Mouse (Mus musculus) hindbrain, embryonic 16.5 days (tissue): ENCODE measurements around the gene Ror2. TPM values are rescaled to one million over a fixed set of nuclear protein-coding genes. Genes with fewer than 3 reads are reported as not detected.

Experiments used
- ATAC-seq: fragments of 200-750 bp; cut with Nextera tagmentation; 2 replicates; pipeline ENCODE4 v1.8.0; 2017; ENCODE audit warnings: moderate TSS enrichment, moderate library complexity
- H3K27ac ChIP-seq: fragments of 300-500 bp; sonication (generic); 2 replicates; pipeline ENCODE4 v1.5.1; 2014; ENCODE audit warnings: low read depth, mild to moderate bottlenecking, control low read depth, low read length, moderate library complexity
- H3K27me3 ChIP-seq: fragments of 300-500 bp; sonication (generic); replicated peaks from 2 replicates; pipeline ENCODE4 v1.6.1; 2014; ENCODE audit warnings: low read length; ENCODE audit not compliant: control insufficient read depth, insufficient read depth
- H3K36me3 ChIP-seq: fragments of 300-500 bp; sonication (generic); 2 replicates; pipeline ENCODE4 v1.6.1; 2014; ENCODE audit warnings: mild to moderate bottlenecking, low read length, moderate library complexity, mixed read lengths; ENCODE audit not compliant: control insufficient read depth, insufficient read depth
- H3K4me1 ChIP-seq: fragments of 300-500 bp; sonication (generic); 2 replicates; pipeline ENCODE4 v1.6.1; 2014; ENCODE audit warnings: low read depth, low read length; ENCODE audit not compliant: control insufficient read depth, insufficient read depth
- H3K4me2 ChIP-seq: fragments of 300-500 bp; sonication (generic); 2 replicates; pipeline ENCODE4 v1.6.1; 2014; ENCODE audit warnings: mild to moderate bottlenecking, low read length, control low read depth, moderate library complexity
- H3K4me3 ChIP-seq: fragments of 300-500 bp; sonication (generic); 2 replicates; pipeline ENCODE4 v1.5.1; 2014; ENCODE audit warnings: mild to moderate bottlenecking, low read length, control low read depth, moderate library complexity
- H3K9ac ChIP-seq: fragments of 300-500 bp; sonication (generic); 2 replicates; pipeline ENCODE4 v1.6.1; 2014; ENCODE audit warnings: low read depth, mild to moderate bottlenecking, control low read depth, low read length, moderate library complexity
- H3K9me3 ChIP-seq: fragments of 300-500 bp; sonication (generic); 2 replicates; pipeline ENCODE4 v1.6.1; 2014; ENCODE audit warnings: mild to moderate bottlenecking, low read length, moderate library complexity; ENCODE audit not compliant: control insufficient read depth
- WGBS: fragments of 180-500 bp; shearing (Covaris S2); extraction: QIAGEN DNeasy Blood & Tissue Kit; methylation state at CpG from one replicate; pipeline ENCODE4 v1.1.7; 2014; 5-methylcytosine and 5-hydroxymethylcytosine counted together
- polyA plus RNA-seq: library from polyadenylated mRNA; unstranded; fragments of >200 nt; fragmentation: Nextera tagmentation; extraction: Ambion mirVana; gene quantifications from 2 replicates; pipeline ENCODE4 v1.2.1, GENCODE M21; 2015

Gene Ror2
- polyA plus RNA-seq, 1 experiment from 2014 or later = 2.2 TPM

- H3K4me3 ChIP-seq = no peak overlapping the region
- no peaks in the 10 kb centered on the region for H3K27me3 ChIP-seq
- H3K9ac ChIP-seq = no peak overlapping the region
- H3K4me2 ChIP-seq = no peak overlapping the region
- peaks cover 2% of the 10 kb centered on the region; the same call in 1 of the 2 replicates for H3K4me1 ChIP-seq
- no peak overlapping the region for H3K27ac ChIP-seq
- 56% methylated on average over 6 of the region's 6 CpGs for WGBS
- no peaks in the 10 kb centered on the region for H3K9me3 ChIP-seq
- no peaks in the 10 kb centered on the region for H3K36me3 ChIP-seq
- ATAC-seq = no peak
Observed at GRCm38 (mm10) chr13:53248080-53248479, 37.8 kb downstream of the Ror2 start.

GRCm38 (mm10) chr13:53247175-53247574, 38.7 kb downstream of the Ror2 start:
- no peaks in the 10 kb centered on the region for H3K27me3 ChIP-seq
- H3K9me3 ChIP-seq = peaks cover 4% of the 10 kb centered on the region; the same call in 1 of the 2 replicates
- H3K4me2 ChIP-seq = no peak overlapping the region
- ATAC-seq = no peak
- no peak overlapping the region for H3K27ac ChIP-seq
- no peaks in the 10 kb centered on the region for H3K36me3 ChIP-seq
- peaks cover 2% of the 10 kb centered on the region; the same call in 1 of the 2 replicates for H3K4me1 ChIP-seq
- no peak overlapping the region for H3K9ac ChIP-seq
- no peak overlapping the region for H3K4me3 ChIP-seq
- WGBS = 81% methylated on average over 6 of the region's 6 CpGs

GRCm38 (mm10) chr13:53244151-53244550, 41.8 kb downstream of the Ror2 start:
- peaks cover 2% of the 10 kb centered on the region; the same call in 1 of the 2 replicates for H3K4me1 ChIP-seq
- no peak overlapping the region for H3K4me3 ChIP-seq
- 43% methylated on average over 8 of the region's 8 CpGs for WGBS
- H3K27me3 ChIP-seq = no peaks in the 10 kb centered on the region
- H3K4me2 ChIP-seq = no peak overlapping the region
- no peak overlapping the region for H3K27ac ChIP-seq
- no peaks in the 10 kb centered on the region for H3K36me3 ChIP-seq
- ATAC-seq = no peak
- H3K9ac ChIP-seq = no peak overlapping the region
- H3K9me3 ChIP-seq = peaks cover 4% of the 10 kb centered on the region; the same call in 1 of the 2 replicates

- no peaks in the 10 kb centered on the region for H3K27me3 ChIP-seq
- no peak overlapping the region for H3K9ac ChIP-seq
- H3K36me3 ChIP-seq = no peaks in the 10 kb centered on the region
- 60% methylated on average over 10 of the region's 10 CpGs for WGBS
- ATAC-seq = no peak
- no peak overlapping the region for H3K27ac ChIP-seq
- no peak overlapping the region for H3K4me2 ChIP-seq
- peaks cover 7% of the 10 kb centered on the region for H3K4me1 ChIP-seq
- no peak overlapping the region for H3K4me3 ChIP-seq
- H3K9me3 ChIP-seq = peaks cover under 1% of the 10 kb centered on the region; the same call in 1 of the 2 replicates
Observed at GRCm38 (mm10) chr13:53237455-53237854, 48.5 kb downstream of the Ror2 start.

GRCm38 (mm10) chr13:53236434-53237401, 49.2 kb downstream of the Ror2 start:
- H3K4me2 ChIP-seq = no peak overlapping the region
- H3K36me3 ChIP-seq = no peaks in the 10 kb centered on the region
- H3K27ac ChIP-seq = no peak overlapping the region
- H3K9me3 ChIP-seq = no peaks in the 10 kb centered on the region; the same call in 1 of the 2 replicates
- peaks cover 7% of the 10 kb centered on the region for H3K4me1 ChIP-seq
- WGBS = 30% methylated on average over 18 of the region's 18 CpGs
- no peaks in the 10 kb centered on the region for H3K27me3 ChIP-seq
- no peak overlapping the region for H3K9ac ChIP-seq
- peak; percentile 60; the same call in 1 of the 2 replicates for ATAC-seq
- no peak overlapping the region for H3K4me3 ChIP-seq

GRCm38 (mm10) chr13:53235953-53236352, 50.0 kb downstream of the Ror2 start:
- H3K4me1 ChIP-seq = peaks cover 7% of the 10 kb centered on the region
- no peak overlapping the region for H3K4me2 ChIP-seq
- no peaks in the 10 kb centered on the region for H3K36me3 ChIP-seq
- H3K4me3 ChIP-seq = no peak overlapping the region
- ATAC-seq = no peak
- no peak overlapping the region for H3K9ac ChIP-seq
- H3K27ac ChIP-seq = 0 out of 2 replicates have a peak overlapping the region, but pooled peaks have one; percentile 2
- no peaks in the 10 kb centered on the region; the same call in 1 of the 2 replicates for H3K9me3 ChIP-seq
- no peaks in the 10 kb centered on the region for H3K27me3 ChIP-seq
- WGBS = 21% methylated on average over 7 of the region's 7 CpGs

GRCm38 (mm10) chr13:53234844-53235243, 51.1 kb downstream of the Ror2 start:
- Histone ChIP-seq H3K27ac (no peak overlapping the region), H3K27me3 (no peaks in the 10 kb centered on the region), H3K4me3 (no peak overlapping the region), H3K9me3 (no peaks in the 10 kb centered on the region), H3K4me1 (peaks cover 7% of the 10 kb centered on the region), H3K9ac (no peak overlapping the region), H3K4me2 (no peak overlapping the region), H3K36me3 (no peaks in the 10 kb centered on the region)
- ATAC-seq = no peak
- 10% methylated on average over 12 of the region's 12 CpGs for WGBS

GRCm38 (mm10) chr13:53233826-53234786, 51.8 kb downstream of the Ror2 start:
- H3K9me3 ChIP-seq = no peaks in the 10 kb centered on the region
- no peak overlapping the region for H3K9ac ChIP-seq
- ATAC-seq = no peak
- WGBS = 26% methylated on average over 14 of the region's 15 CpGs
- H3K27ac ChIP-seq = peak overlapping the region; percentile 4; the same call in 1 of the 2 replicates
- peaks cover 7% of the 10 kb centered on the region for H3K4me1 ChIP-seq
- no peaks in the 10 kb centered on the region for H3K27me3 ChIP-seq
- H3K4me2 ChIP-seq = no peak overlapping the region
- H3K4me3 ChIP-seq = no peak overlapping the region
- H3K36me3 ChIP-seq = no peaks in the 10 kb centered on the region
